Mouse (Mus musculus) ES-Bruce4 (cell line): ENCODE measurements around the gene Dhrs1. TPM values are rescaled to one million over a fixed set of nuclear protein-coding genes. Genes with fewer than 3 reads are reported as not detected.

Experiments
- H3K27ac ChIP-seq: 2 replicates; pipeline ENCODE4 v1.5.1; 2012; ENCODE audit warnings: low read length, inconsistent platforms; ENCODE audit not compliant: insufficient read depth
- H3K27me3 ChIP-seq: 2 replicates; pipeline ENCODE4 v1.6.1; 2012; ENCODE audit warnings: mild to moderate bottlenecking, low read length, inconsistent platforms; ENCODE audit not compliant: control insufficient read depth, poor library complexity, insufficient read depth, severe bottlenecking
- H3K36me3 ChIP-seq: 2 replicates; pipeline ENCODE4 v1.6.1; 2012; ENCODE audit warnings: inconsistent platforms, mild to moderate bottlenecking, low read length, moderate library complexity; ENCODE audit not compliant: control insufficient read depth, poor library complexity, insufficient read depth, severe bottlenecking
- H3K4me1 ChIP-seq: one replicate; pipeline ENCODE4 v1.8.1; 2011; ENCODE audit warnings: low read length; ENCODE audit not compliant: control insufficient read depth, insufficient read depth
- H3K4me3 ChIP-seq: 2 replicates; pipeline ENCODE4 v1.5.1; 2011; ENCODE audit warnings: low read depth, mild to moderate bottlenecking, low read length
- H3K9ac ChIP-seq: 2 replicates; pipeline ENCODE4 v1.6.1; 2012; ENCODE audit warnings: low read depth, mild to moderate bottlenecking, inconsistent platforms; ENCODE audit not compliant: poor library complexity, severe bottlenecking
- H3K9me3 ChIP-seq: replicated peaks from 2 replicates; pipeline ENCODE4 v1.6.1; 2012; ENCODE audit warnings: mild to moderate bottlenecking, low read length, inconsistent platforms; ENCODE audit not compliant: control insufficient read depth, poor library complexity, insufficient read depth, severe bottlenecking
- CTCF ChIP-seq: IDR thresholded peaks from one replicate; pipeline ENCODE4 v1.8.1; 2011; ENCODE audit warnings: low read depth, low read length
- EP300 ChIP-seq: IDR thresholded peaks from 2 replicates; pipeline ENCODE4 v1.6.1; 2011; ENCODE audit warnings: low read depth, low read length; ENCODE audit not compliant: insufficient read depth
- POLR2A ChIP-seq: IDR thresholded peaks from one replicate; pipeline ENCODE4 v1.8.1; 2011; ENCODE audit warnings: low read length; ENCODE audit not compliant: insufficient read depth
- polyA plus RNA-seq: library from polyadenylated mRNA; stranded (reverse); fragments of >200 nt; gene quantifications from 2 replicates; pipeline ENCODE4 v1.2.4, GENCODE M21; 2011; ENCODE audit warnings: low read depth; ENCODE audit not compliant: missing spikeins, insufficient read depth, insufficient read length

Gene Dhrs1
- 34.7 and 38.9 TPM in 2 replicates for polyA plus RNA-seq

DNA sequence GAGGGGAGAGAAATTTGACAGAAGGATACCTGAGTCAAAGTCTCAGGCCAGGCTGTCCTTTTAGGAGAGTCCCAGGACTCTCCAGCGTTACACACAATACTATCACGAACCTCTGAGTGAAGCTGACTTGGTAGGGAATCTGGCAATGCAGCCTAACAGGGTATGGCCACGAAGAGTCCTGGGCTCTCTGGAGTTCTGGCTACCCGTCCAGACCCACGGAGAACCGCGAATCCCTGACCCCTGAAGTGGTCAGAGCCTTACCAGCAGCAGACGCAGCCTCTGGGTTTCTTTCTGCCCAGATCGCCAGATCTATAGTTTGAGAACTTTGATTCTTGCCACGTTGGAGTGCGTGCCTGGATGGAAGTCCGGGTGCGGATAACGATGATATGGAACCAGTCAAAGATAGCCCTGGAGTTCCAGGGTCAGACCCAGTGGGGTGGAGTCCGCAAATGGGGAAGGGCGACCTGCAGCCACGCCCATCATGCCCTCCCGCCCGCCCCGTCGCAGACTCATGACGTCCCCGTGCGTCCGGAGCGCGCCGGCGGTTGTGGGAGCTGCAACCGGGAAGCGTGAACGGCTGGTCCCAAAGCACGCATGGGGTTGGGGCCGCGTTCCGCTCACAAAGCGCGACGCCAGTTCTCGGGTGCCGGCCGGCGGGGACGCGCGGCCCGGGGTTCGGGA, at the start of gene Dhrs1, which contains the start of gene Nop9:
Gene Dhrs1 (minus strand): TSS at position 511 of the 681 bp plus-strand sequence.
Gene Nop9 (plus strand): TSS at position 514 of the 681 bp plus-strand sequence.
- H3K36me3 ChIP-seq, result peaks cover 19% of the 10 kb centered on the region
- H3K27ac ChIP-seq, result no peak within 1 kb of the TSS
- H3K9ac ChIP-seq, result peak within 1 kb of the TSS; percentile 58
- no peaks in the 10 kb centered on the region for H3K9me3 ChIP-seq
- H3K4me3 ChIP-seq, result peak within 1 kb of the TSS; percentile 91
- H3K27me3 ChIP-seq, result no peaks in the 10 kb centered on the region
- H3K4me1 ChIP-seq, result no peaks in the 10 kb centered on the region
- no peak for TF ChIP-seq EP300
- TF ChIP-seq CTCF, result no peak
- peak; percentile 39 for TF ChIP-seq POLR2A

DNA sequence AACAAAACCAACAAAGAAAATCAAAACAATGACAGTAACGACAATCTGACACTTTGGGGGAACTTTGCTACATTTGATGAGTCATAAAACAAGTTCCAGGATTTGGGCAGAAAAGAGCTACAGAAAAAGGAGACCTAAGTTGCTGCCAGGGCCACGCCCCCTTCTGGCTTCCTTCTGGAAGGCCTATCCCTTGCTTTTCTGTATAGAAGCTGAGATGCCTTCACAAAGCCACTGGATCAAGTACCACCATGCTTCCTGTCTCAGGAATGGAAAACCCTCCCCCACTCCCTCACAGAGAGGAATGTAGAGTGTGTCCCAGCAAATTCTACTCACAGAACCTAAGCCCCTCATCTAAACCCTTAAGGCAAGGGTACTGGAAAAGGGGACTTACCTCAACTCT, 48.5 kb upstream of the Dhrs1 start:
- H3K4me3 ChIP-seq, result no peak overlapping the region
- H3K9me3 ChIP-seq, result 0 out of 2 replicates have a peak, but pooled peaks cover 3% of the 10 kb centered on the region
- no peaks in the 10 kb centered on the region for H3K4me1 ChIP-seq
- no peaks in the 10 kb centered on the region for H3K27me3 ChIP-seq
- no peaks in the 10 kb centered on the region for H3K36me3 ChIP-seq
- H3K27ac ChIP-seq, result no peak overlapping the region
- no peak overlapping the region for H3K9ac ChIP-seq
- no peak for TF ChIP-seq EP300
- no peak for TF ChIP-seq CTCF
- TF ChIP-seq POLR2A, result no peak

DNA sequence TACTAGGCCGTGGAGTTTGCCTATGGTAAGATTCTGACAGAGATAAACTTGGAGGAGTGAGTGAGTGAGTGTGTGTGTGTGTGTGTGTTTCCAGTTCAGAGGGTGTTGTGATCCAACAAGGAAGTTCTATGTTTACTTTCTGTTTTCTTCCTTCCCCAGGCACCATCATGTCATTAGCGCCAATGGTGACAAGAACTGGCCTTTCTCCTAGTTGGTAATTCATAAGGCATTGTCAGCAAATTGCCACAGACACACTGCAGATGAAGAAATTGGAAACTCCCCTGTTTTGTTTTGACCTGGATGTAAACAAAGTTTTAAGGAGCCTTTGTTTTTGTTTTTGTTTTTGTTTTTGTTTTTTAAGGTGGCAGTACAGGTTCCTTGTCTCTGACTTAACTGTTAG, 48.0 kb upstream of the Dhrs1 start:
- Histone ChIP-seq H3K27ac (no peak overlapping the region), H3K27me3 (no peaks in the 10 kb centered on the region), H3K36me3 (no peaks in the 10 kb centered on the region), H3K4me3 (no peak overlapping the region), H3K9me3 (0 out of 2 replicates have a peak, but pooled peaks cover 3% of the 10 kb centered on the region), H3K4me1 (no peaks in the 10 kb centered on the region), H3K9ac (no peak overlapping the region)
- no peak for TF ChIP-seq CTCF
- no peak for TF ChIP-seq POLR2A

DNA sequence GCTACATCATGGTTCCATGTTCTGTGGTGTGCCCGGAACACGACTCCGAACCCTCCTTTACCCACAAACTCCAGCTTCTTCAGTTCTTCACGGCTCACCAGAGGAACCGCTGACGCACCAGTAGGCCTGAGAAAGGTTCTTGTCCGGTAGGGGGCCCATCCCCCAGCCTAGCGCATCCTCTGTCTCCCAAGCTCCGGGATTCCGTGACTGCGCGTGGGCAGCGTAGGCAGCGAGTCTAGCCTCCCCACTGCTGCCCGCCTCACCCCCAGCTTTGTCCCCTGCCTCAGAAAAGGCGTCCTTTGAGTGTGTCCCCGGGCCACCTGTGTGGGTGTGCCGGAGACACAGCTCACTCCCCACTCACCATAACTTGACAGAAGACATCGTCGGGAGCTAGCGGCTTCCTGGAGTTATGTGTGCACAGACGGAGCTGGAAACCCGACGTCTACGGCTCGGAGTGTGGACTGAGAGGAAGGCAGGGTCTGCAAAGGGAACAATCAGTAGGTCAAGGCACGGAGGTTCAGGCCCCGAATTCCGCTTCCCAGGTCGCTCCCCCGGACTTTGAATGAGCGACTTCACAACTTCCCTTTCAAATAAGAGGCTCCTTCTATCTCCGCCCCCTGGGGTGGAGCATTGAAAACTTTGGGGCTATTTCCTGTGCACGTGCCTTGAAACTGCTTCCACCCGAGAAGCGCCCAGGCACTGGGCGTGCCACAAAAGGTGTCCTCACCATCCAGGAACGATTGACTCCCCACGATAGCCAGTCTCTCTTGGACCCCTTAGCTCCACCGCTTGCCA, 43.0 kb upstream of the Dhrs1 start, which contains the start of gene Ripk3:
Gene Ripk3 (minus strand): TSS at position 610 of the 795 bp plus-strand sequence.
- no peak for TF ChIP-seq EP300
- TF ChIP-seq CTCF, result no peak
- H3K27me3 ChIP-seq, result no peaks in the 10 kb centered on the region
- peak within 1 kb of the TSS; percentile 46 for H3K4me3 ChIP-seq
- no peaks in the 10 kb centered on the region for H3K4me1 ChIP-seq
- no peak within 1 kb of the TSS for H3K27ac ChIP-seq
- H3K9ac ChIP-seq, result no peak within 1 kb of the TSS
- H3K36me3 ChIP-seq, result no peaks in the 10 kb centered on the region
- no peaks in the 10 kb centered on the region for H3K9me3 ChIP-seq

DNA sequence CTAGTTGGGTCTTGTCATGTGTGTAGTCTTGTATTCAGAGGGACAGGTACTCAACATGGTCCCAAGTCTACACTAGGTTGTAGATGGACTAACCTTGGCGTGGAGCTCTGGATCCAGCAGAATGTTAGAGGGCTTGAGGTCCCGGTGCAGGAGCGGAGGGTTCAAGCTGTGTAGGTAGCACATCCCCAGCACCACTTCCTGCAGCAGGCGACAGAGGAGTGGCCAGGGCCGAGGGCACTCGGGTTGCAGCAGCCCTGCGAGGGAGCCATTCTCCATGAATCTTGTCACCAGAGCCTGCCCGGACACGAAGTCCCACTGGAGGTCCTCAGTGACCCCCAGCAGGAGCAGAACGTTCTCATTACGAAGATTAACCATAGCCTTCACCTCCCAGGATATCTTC, 42.2 kb upstream of the Dhrs1 start:
- Histone ChIP-seq H3K27me3 (no peaks in the 10 kb centered on the region), H3K9me3 (no peaks in the 10 kb centered on the region), H3K36me3 (no peaks in the 10 kb centered on the region), H3K4me1 (no peaks in the 10 kb centered on the region), H3K9ac (no peak overlapping the region), H3K27ac (no peak overlapping the region), H3K4me3 (peak overlapping the region; percentile 46)
- TF ChIP-seq EP300 (no peak), POLR2A (no peak), CTCF (no peak)

DNA sequence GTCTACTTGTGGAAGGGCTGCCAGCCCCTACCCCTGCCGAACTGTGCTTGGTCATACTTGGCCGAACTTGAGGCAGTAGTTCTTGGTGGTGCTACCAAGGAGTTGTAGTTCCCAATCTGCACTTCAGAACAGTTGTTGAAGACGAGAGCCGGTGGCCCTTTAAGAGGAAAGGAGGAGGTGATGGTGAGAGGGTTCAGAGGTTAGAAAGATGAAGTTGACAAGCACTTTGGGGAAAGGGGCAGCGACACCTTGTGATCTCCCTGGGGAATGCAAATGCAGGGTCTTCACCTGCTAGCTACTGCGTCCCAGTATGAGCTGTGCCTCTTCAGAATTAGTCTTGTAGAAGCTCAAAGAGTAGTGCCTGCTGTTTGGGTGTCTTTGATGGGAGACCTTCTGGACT, 39.7 kb upstream of the Dhrs1 start:
- Histone ChIP-seq H3K36me3 (no peaks in the 10 kb centered on the region), H3K27ac (no peak overlapping the region), H3K27me3 (no peaks in the 10 kb centered on the region), H3K4me1 (no peaks in the 10 kb centered on the region), H3K4me3 (no peak overlapping the region), H3K9ac (no peak overlapping the region), H3K9me3 (no peaks in the 10 kb centered on the region)
- no peak for TF ChIP-seq POLR2A
- TF ChIP-seq CTCF, result peak; percentile 64
